Mouse (Mus musculus) myocyte (in vitro differentiated cells): ENCODE data around the gene Abraxas1. TPM values are rescaled to one million over a fixed set of nuclear protein-coding genes. Genes with fewer than 3 reads are reported as not detected.

Experiments
- H3K27me3 ChIP-seq: one replicate; pipeline ENCODE4 v1.6.1; 2011; ENCODE audit not compliant: control insufficient read depth, insufficient read depth, insufficient read length
- H3K36me3 ChIP-seq: one replicate; pipeline ENCODE4 v1.6.1; 2011; ENCODE audit not compliant: control insufficient read depth, insufficient read depth
- H3K4me2 ChIP-seq: one replicate; pipeline ENCODE4 v1.6.1; 2011; ENCODE audit warnings: low read depth, control low read depth
- H3K4me3 ChIP-seq: one replicate; pipeline ENCODE4 v1.5.1; 2011; ENCODE audit warnings: mild to moderate bottlenecking, control low read depth, moderate library complexity
- H3K79me2 ChIP-seq: one replicate; pipeline ENCODE4 v1.6.1; 2011; ENCODE audit not compliant: control insufficient read depth, insufficient read depth
- H3ac ChIP-seq: one replicate; pipeline ENCODE4 v1.6.1; 2011; ENCODE audit not compliant: control insufficient read depth, insufficient read length
- CEBPB ChIP-seq: IDR thresholded peaks from 2 replicates; pipeline ENCODE4 v1.6.1; 2011; ENCODE audit warnings: mild to moderate bottlenecking, moderate library complexity; ENCODE audit not compliant: poor library complexity, insufficient read depth, severe bottlenecking
- E2F4 ChIP-seq: IDR thresholded peaks from one replicate; pipeline ENCODE4 v1.6.1; 2011; ENCODE audit warnings: mild to moderate bottlenecking, control low read depth, moderate library complexity; ENCODE audit not compliant: insufficient read depth
- MAX ChIP-seq: IDR thresholded peaks from one replicate; pipeline ENCODE4 v1.6.1; 2011; ENCODE audit warnings: low read depth, mild to moderate bottlenecking, control low read depth
- MYOD1 ChIP-seq, 3 experiments: IDR thresholded peaks; one replicate each; pipeline ENCODE4 v1.6.1; 2011; ENCODE audit warnings: control low read depth in 2 of 3, low read depth in 2 of 3, mild to moderate bottlenecking in 2 of 3, moderate library complexity in 1 of 3; ENCODE audit not compliant: insufficient read length in 2 of 3, control insufficient read depth in 1 of 3
- MYOG ChIP-seq, 3 experiments: IDR thresholded peaks; one replicate each; pipeline ENCODE4 v1.6.1; 2011; ENCODE audit warnings: control low read depth in 2 of 3, low read depth in 2 of 3, mild to moderate bottlenecking in 2 of 3; ENCODE audit not compliant: insufficient read length in 2 of 3, control insufficient read depth in 1 of 3, insufficient read depth in 1 of 3
- POLR2A ChIP-seq: IDR thresholded peaks from one replicate; pipeline ENCODE4 v1.6.1; 2011; ENCODE audit warnings: low read depth, mild to moderate bottlenecking, control low read depth, moderate library complexity; ENCODE audit not compliant: insufficient read length
- POLR2AphosphoS2 ChIP-seq: IDR thresholded peaks from one replicate; pipeline ENCODE4 v1.6.1; 2011; ENCODE audit warnings: low read depth, control low read depth; ENCODE audit not compliant: insufficient read length
- REST ChIP-seq: IDR thresholded peaks from one replicate; pipeline ENCODE4 v1.6.1; 2011; ENCODE audit warnings: mild to moderate bottlenecking, control low read depth, moderate library complexity; ENCODE audit not compliant: insufficient read depth, insufficient read length
- SRF ChIP-seq: IDR thresholded peaks from one replicate; pipeline ENCODE4 v1.6.1; 2011; ENCODE audit warnings: low read depth; ENCODE audit not compliant: control insufficient read depth, insufficient read length
- TCF12 ChIP-seq: IDR thresholded peaks from one replicate; pipeline ENCODE4 v1.6.1; 2011; ENCODE audit warnings: mild to moderate bottlenecking, control low read depth; ENCODE audit not compliant: poor library complexity, insufficient read depth, severe bottlenecking
- TCF3 ChIP-seq: IDR thresholded peaks from one replicate; pipeline ENCODE4 v1.6.1; 2011; ENCODE audit warnings: low read depth, control low read depth; ENCODE audit not compliant: insufficient read length
- USF1 ChIP-seq: IDR thresholded peaks from one replicate; pipeline ENCODE4 v1.6.1; 2011; ENCODE audit warnings: low read depth, mild to moderate bottlenecking, control low read depth, moderate library complexity
- polyA plus RNA-seq: library from polyadenylated mRNA; unstranded; fragments of >200 nt; fragmentation: generic; extraction: Trizol; gene quantifications from one replicate; pipeline ENCODE4 v1.2.1, GENCODE M21; 2012; ENCODE audit warnings: missing spikeins

The Abraxas1 gene
- polyA plus RNA-seq: 7.6 TPM

DNA sequence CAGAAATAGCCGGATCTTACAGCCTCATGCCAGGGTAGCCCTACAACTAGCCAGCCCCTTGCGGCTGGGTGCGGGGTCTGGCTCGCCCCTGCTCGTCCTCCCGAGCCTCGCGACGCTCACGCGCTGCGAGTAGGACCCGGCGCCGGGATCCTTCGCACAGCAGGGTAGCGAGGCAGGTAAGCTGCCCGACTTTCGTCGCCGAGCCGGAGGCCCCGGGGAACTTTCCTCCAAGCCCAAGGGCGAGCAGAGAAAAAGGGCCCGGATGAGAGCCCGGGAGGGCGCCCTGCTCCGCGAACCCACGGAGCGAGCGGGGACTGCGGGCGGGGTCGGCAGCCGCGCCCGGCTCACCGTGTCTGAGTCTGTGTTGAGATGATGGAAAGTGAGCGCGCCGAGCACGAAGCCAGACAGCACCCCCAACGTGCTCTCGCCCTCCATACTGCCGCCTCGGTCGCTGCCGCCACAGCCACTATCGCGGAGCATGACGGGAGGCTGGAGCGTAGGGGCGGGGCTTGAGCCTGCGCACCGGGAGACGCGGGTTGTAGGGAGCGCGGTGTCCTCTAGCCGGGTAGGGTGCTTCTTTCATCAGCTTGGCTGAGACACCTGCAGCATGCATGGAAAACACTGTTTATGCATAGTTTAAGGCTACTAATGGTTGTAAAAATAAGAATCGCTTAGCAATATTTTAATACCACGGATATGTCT, at the start of gene Abraxas1:
Gene Abraxas1, minus strand, starts transcription at position 483 of the 702 bp plus-strand sequence.
- peak within 1 kb of the TSS; percentile 90 for H3ac ChIP-seq
- H3K4me3 ChIP-seq: peak within 1 kb of the TSS; percentile 55
- H3K4me2 ChIP-seq: peak within 1 kb of the TSS; percentile 90
- H3K79me2 ChIP-seq: peaks cover 5% of the 10 kb centered on the region
- H3K27me3 ChIP-seq: no peaks in the 10 kb centered on the region
- TF ChIP-seq CEBPB (no peak), MAX (peak; percentile 38), MYOD1 (IDR thresholded peaks at IDR 0.05; ENCODE audit: control insufficient read depth in 1 of 3, insufficient read length in 2 of 3, low read depth in 2 of 3) (peak in 1 of 3 experiments; percentile 33), POLR2A (peak; percentile 99), E2F4 (peak; percentile 64), SRF (peak; percentile 67), POLR2AphosphoS2 (peak; percentile 100), MYOG (IDR thresholded peaks at IDR 0.05; ENCODE audit: control insufficient read depth in 1 of 3, insufficient read depth in 1 of 3, insufficient read length in 2 of 3, low read depth in 2 of 3) (peak in 1 of 3 experiments; percentile 38), REST (peak; percentile 50), USF1 (no peak), TCF3 (no peak), TCF12 (no peak)
- H3K36me3 ChIP-seq: no peaks in the 10 kb centered on the region

DNA sequence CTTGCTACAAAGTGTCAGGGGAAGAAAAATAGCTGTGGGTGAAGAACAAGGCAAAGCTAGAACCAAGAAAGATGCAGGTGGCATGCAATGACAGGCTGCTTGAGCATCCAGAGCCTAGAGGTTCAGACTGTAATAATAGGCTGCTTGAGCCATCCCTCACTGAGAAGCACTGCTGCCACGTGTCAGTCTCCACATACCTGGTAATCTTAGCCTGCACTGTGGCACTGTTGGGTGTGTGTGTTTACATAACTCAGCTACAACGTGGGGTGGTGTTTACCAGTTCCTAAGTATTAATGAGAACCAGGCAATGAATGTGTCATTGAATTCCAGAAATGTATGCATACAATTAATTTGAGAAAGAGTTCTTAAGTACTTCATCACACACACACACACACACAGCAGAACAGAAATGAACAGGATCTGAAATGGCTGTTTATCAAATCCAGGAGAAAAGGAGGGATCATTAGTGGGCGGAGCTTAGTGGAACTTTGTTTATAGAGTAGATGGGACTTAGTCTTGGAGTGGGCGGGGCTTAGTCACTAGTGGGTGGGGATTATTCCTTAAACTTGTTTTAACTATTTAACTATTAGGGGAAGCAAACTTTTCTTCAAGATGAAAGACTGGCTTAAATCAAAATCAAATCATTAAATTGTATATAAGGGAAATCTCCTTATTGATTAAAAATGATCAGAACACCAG, 48.6 kb upstream of the Abraxas1 start:
- H3ac ChIP-seq: no peak overlapping the region

DNA sequence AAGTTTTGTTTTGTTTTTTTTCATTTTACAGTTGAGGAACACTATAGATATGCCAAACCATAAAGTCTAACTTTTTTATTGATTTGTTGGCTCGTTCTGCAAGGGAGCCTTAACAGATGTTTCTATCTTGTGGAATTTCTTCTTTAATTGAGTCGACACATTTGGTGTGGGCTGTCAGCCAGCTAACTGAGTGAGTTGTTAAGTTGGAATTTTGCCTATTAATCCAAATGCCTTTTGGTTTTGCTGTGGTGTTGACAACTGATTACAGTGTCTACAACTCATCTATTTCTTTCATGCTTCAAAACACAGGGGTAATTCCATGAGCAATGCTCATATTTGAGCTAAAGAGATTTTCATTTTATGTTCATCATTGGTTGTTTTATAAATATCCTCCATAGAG, 45.4 kb upstream of the Abraxas1 start:
- H3K79me2 ChIP-seq: no peaks in the 10 kb centered on the region
- no peaks in the 10 kb centered on the region for H3K27me3 ChIP-seq
- no peak overlapping the region for H3K4me2 ChIP-seq
- no peak overlapping the region for H3ac ChIP-seq
- no peak overlapping the region for H3K4me3 ChIP-seq
- no peaks in the 10 kb centered on the region for H3K36me3 ChIP-seq
- no peak for TF ChIP-seq MYOD1 (IDR thresholded peaks at IDR 0.05; ENCODE audit: control insufficient read depth in 1 of 3, insufficient read length in 2 of 3, low read depth in 2 of 3)
- TF ChIP-seq SRF: no peak
- no peak for TF ChIP-seq MAX
- TF ChIP-seq CEBPB: no peak
- no peak for TF ChIP-seq TCF3
- no peak for TF ChIP-seq TCF12
- no peak for TF ChIP-seq POLR2A
- TF ChIP-seq E2F4: no peak
- no peak for TF ChIP-seq POLR2AphosphoS2
- no peak for TF ChIP-seq REST
- no peak for TF ChIP-seq MYOG (IDR thresholded peaks at IDR 0.05; ENCODE audit: control insufficient read depth in 1 of 3, insufficient read depth in 1 of 3, insufficient read length in 2 of 3, low read depth in 2 of 3)
- no peak for TF ChIP-seq USF1

More for the DNA sequence above, 48.6 kb upstream of the Abraxas1 start:
- H3K4me2 ChIP-seq: no peak overlapping the region
- no peak overlapping the region for H3K4me3 ChIP-seq
- TF ChIP-seq E2F4 (no peak), MYOD1 (IDR thresholded peaks at IDR 0.05; ENCODE audit: control insufficient read depth in 1 of 3, insufficient read length in 2 of 3, low read depth in 2 of 3) (no peak), MYOG (IDR thresholded peaks at IDR 0.05; ENCODE audit: control insufficient read depth in 1 of 3, insufficient read depth in 1 of 3, insufficient read length in 2 of 3, low read depth in 2 of 3) (no peak)
- H3K27me3 ChIP-seq: no peaks in the 10 kb centered on the region
- H3K36me3 ChIP-seq: no peaks in the 10 kb centered on the region
- no peaks in the 10 kb centered on the region for H3K79me2 ChIP-seq

DNA sequence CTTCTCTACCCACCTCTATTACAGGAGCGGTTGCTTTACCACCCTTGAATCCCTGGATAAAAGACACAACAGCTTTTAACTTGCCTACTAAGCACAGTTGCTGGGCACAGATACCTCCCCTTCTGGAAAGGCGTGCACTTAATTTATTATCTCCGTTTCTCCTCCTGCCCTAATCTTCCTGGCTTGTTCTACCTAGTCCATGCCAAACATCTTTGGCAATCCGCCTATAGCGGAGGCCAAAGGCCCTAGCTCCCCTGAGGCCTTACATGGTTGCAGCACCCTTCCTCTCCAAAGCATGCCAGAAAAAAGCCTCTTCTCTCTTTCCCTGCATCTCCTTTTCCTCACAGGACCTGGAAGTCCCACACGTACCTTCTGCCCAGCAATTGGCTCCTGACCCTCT, 43.7 kb upstream of the Abraxas1 start:
- Histone ChIP-seq H3ac (no peak overlapping the region), H3K36me3 (no peaks in the 10 kb centered on the region), H3K4me2 (no peak overlapping the region), H3K27me3 (no peaks in the 10 kb centered on the region), H3K4me3 (no peak overlapping the region), H3K79me2 (no peaks in the 10 kb centered on the region)
- TF ChIP-seq E2F4 (no peak), POLR2AphosphoS2 (no peak)

DNA sequence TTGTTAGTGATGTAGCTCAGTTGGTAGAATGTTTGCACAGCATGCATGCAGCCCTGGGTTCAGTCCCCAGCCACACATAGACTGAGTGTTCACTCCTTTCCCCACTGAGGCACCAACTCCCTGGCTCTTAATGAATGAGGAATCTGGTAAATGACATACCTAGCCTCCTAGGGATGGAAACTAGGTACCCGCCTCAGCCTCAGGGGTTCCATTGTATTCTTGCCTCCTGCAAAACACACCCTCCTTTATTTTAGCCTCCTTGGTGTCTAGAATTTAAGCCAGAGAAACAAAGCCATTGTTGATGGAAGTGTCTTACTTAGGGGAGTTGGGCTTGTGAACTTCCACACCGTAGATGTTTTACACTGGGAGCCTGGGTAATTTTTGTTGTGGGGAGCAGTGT, 42.3 kb upstream of the Abraxas1 start:
- TF ChIP-seq E2F4: no peak
- no peak for TF ChIP-seq POLR2AphosphoS2
- no peak for TF ChIP-seq CEBPB
- TF ChIP-seq MAX: no peak
- TF ChIP-seq MYOD1 (IDR thresholded peaks at IDR 0.05; ENCODE audit: control insufficient read depth in 1 of 3, insufficient read length in 2 of 3, low read depth in 2 of 3): no peak
- no peak for TF ChIP-seq REST
- TF ChIP-seq TCF3: no peak
- no peak for TF ChIP-seq MYOG (IDR thresholded peaks at IDR 0.05; ENCODE audit: control insufficient read depth in 1 of 3, insufficient read depth in 1 of 3, insufficient read length in 2 of 3, low read depth in 2 of 3)
- TF ChIP-seq POLR2A: no peak
- TF ChIP-seq TCF12: no peak
- no peak for TF ChIP-seq SRF
- no peak for TF ChIP-seq USF1
- no peak overlapping the region for H3K4me3 ChIP-seq

More for the DNA sequence above, 42.3 kb upstream of the Abraxas1 start:
- no peaks in the 10 kb centered on the region for H3K27me3 ChIP-seq
- no peak overlapping the region for H3K4me2 ChIP-seq
- no peaks in the 10 kb centered on the region for H3K36me3 ChIP-seq
- H3ac ChIP-seq: no peak overlapping the region
- H3K79me2 ChIP-seq: no peaks in the 10 kb centered on the region
